ENCODE assay signal across 13 mouse cellular contexts in the genomic region with DNA sequence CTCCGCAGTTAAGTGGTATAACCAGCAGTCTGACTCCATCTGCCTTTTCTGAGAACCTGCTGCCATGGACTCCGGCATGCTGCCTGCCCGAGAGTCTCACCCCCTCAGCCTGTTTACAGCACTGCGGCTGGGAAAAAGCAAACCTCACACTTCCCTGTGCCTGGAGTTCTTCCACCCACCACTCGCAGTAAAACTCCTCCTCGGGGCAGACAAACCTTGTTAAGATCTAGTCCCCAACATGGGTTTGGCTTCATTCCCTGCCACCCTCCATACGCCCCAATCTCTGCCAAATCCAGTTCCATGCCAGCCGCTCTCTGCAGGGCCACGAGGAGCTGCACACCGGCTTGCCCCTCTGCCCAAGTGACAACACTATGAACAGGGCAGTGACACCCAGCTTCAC. TPM values are rescaled to one million over a fixed set of nuclear protein-coding genes. Genes with fewer than 3 reads are reported as not detected.
DNase-seq lines count a peak whose midpoint lies in the region; ATAC-seq and TF ChIP-seq lines count a peak whose summit lies in the region.
"Had no signal": no experiment of that assay in that cellular context is flagged by ENCODE, and none has a peak within 500 bp of the region (broad histone marks: within the 10 kb centered on the region; RNA-seq: fewer than 3 reads in every experiment).

No protein-coding gene starts in this region.

- H3K4me3 ChIP-seq in heart, embryonic 13.5 days = no peak overlapping the region
- no peak overlapping the region for H3K4me3 ChIP-seq in heart, embryonic 10.5 days
- H3K4me3 ChIP-seq in myocyte = no peak overlapping the region
- H3K4me3 ChIP-seq: embryonic facial prominence, embryonic 13.5 days had no signal

- no peak overlapping the region; the same call in 1 of the 2 replicates for H3K27ac ChIP-seq in heart, embryonic 13.5 days (replicated peaks)
- H3K27ac ChIP-seq in heart, embryonic 10.5 days = no peak overlapping the region
- H3K27ac ChIP-seq: embryonic facial prominence, embryonic 13.5 days had no signal

- 0 out of 2 replicates have a peak overlapping the region, but pooled peaks have one; percentile 35 for H3K9ac ChIP-seq in heart, embryonic 13.5 days
- H3K9ac ChIP-seq: embryonic facial prominence, embryonic 13.5 days had no signal

- no peak overlapping the region for H3ac ChIP-seq in myocyte (ENCODE audit: control insufficient read depth, insufficient read length)

- H3K9me3 ChIP-seq in heart, embryonic 13.5 days = peaks cover 7% of the 10 kb centered on the region; the same call in 1 of the 2 replicates
- H3K9me3 ChIP-seq in heart, embryonic 10.5 days = no peaks in the 10 kb centered on the region
- H3K9me3 ChIP-seq: embryonic facial prominence, embryonic 13.5 days had no signal

- H3K79me2 ChIP-seq in myocyte (ENCODE audit: control insufficient read depth, insufficient read depth) = no peaks in the 10 kb centered on the region

- TF ChIP-seq POLR2A in myocyte (IDR thresholded peaks at IDR 0.05; ENCODE audit: insufficient read length, low read depth) = no peak

- H3K36me3 ChIP-seq in heart, embryonic 13.5 days = peaks cover 12% of the 10 kb centered on the region
- peaks cover 11% of the 10 kb centered on the region; the same call in 1 of the 2 replicates for H3K36me3 ChIP-seq in heart, embryonic 10.5 days
- H3K36me3 ChIP-seq in myocyte (ENCODE audit: control insufficient read depth, insufficient read depth) = no peaks in the 10 kb centered on the region

- H3K4me2 ChIP-seq in heart, embryonic 13.5 days = no peak overlapping the region
- peak overlapping the region; percentile 30 for H3K4me2 ChIP-seq in myocyte (ENCODE audit: low read depth)
- H3K4me2 ChIP-seq: embryonic facial prominence, embryonic 13.5 days had no signal

- H3K4me1 ChIP-seq in heart, embryonic 13.5 days = peaks cover 45% of the 10 kb centered on the region
- peaks cover 48% of the 10 kb centered on the region for H3K4me1 ChIP-seq in heart, embryonic 10.5 days

- no peaks in the 10 kb centered on the region for H3K27me3 ChIP-seq in heart, embryonic 13.5 days (replicated peaks)
- no peaks in the 10 kb centered on the region for H3K27me3 ChIP-seq in heart, embryonic 10.5 days (ENCODE audit: insufficient read depth, poor library complexity, severe bottlenecking)
- no peaks in the 10 kb centered on the region for H3K27me3 ChIP-seq in myocyte (ENCODE audit: control insufficient read depth, insufficient read depth, insufficient read length)
- H3K27me3 ChIP-seq: embryonic facial prominence, embryonic 13.5 days had no signal

- no peak for DNase-seq in heart, embryonic 10.5 days (ENCODE audit: low spot score)
- DNase-seq in cerebellum, adult 11-12 months = peak; percentile 59
- peak; percentile 22 to 52 for DNase-seq in layer of hippocampus, adult 18-20 months (ENCODE audit: low spot score in 2 of 2)
- no peak for DNase-seq in adipocyte (ENCODE audit: low spot score)
- no peak for DNase-seq in thymus, adult 18-20 months
- no peak for DNase-seq in urinary bladder, postnatal 4 days (ENCODE audit: low spot score in 2 of 2)
- DNase-seq: kidney, postnatal 14 days had no signal

- no peak for ATAC-seq in heart, embryonic 13.5 days (ENCODE audit: extremely low read depth, insufficient number of reproducible peaks, low FRiP score, low TSS enrichment)
- ATAC-seq: CD4-positive, CD25-positive, alpha-beta regulatory T cell, adult 4 months; lung, postnatal 0 days had no signal

- 57% methylated on average over 10 of the region's 10 CpGs for WGBS in heart, embryonic 13.5 days
- 63% methylated on average over 10 of the region's 10 CpGs for WGBS in heart, embryonic 10.5 days

TF ChIP-seq in myocyte, 11 proteins besides CTCF, POLR2A, EP300 and RAD21:
- no peak for TF ChIP-seq SRF (IDR thresholded peaks at IDR 0.05; ENCODE audit: control insufficient read depth, insufficient read length, low read depth)
- TF ChIP-seq POLR2AphosphoS2 (IDR thresholded peaks at IDR 0.05; ENCODE audit: insufficient read length, low read depth) = no peak
- no peak for TF ChIP-seq MYOG (IDR thresholded peaks at IDR 0.05; ENCODE audit: control insufficient read depth in 1 of 3, insufficient read depth in 1 of 3, insufficient read length in 2 of 3, low read depth in 2 of 3)
- no peak for TF ChIP-seq TCF3 (IDR thresholded peaks at IDR 0.05; ENCODE audit: insufficient read length, low read depth)
- no peak for TF ChIP-seq REST (IDR thresholded peaks at IDR 0.05; ENCODE audit: insufficient read depth, insufficient read length)
- TF ChIP-seq E2F4 (IDR thresholded peaks at IDR 0.05; ENCODE audit: insufficient read depth) = no peak
- no peak for TF ChIP-seq MAX (IDR thresholded peaks at IDR 0.05; ENCODE audit: low read depth)
- TF ChIP-seq CEBPB (IDR thresholded peaks at IDR 0.05; ENCODE audit: insufficient read depth, poor library complexity, severe bottlenecking) = no peak
- no peak for TF ChIP-seq TCF12 (IDR thresholded peaks at IDR 0.05; ENCODE audit: insufficient read depth, poor library complexity, severe bottlenecking)
- no peak for TF ChIP-seq MYOD1 (IDR thresholded peaks at IDR 0.05; ENCODE audit: control insufficient read depth in 1 of 3, insufficient read length in 2 of 3, low read depth in 2 of 3)
- TF ChIP-seq USF1 (IDR thresholded peaks at IDR 0.05; ENCODE audit: low read depth) = no peak

RNA-seq across cellular contexts. Expression of gene Dnmbp, which starts 12.9 kb away (rescaled TPM):
- 9.9 and 10.5 TPM in 2 replicates for polyA plus RNA-seq in heart, embryonic 13.5 days (2015; fragmentation: Nextera tagmentation; extraction: Ambion mirVana)
- 11.9 and 15.1 TPM in 2 replicates for polyA plus RNA-seq in heart, embryonic 10.5 days (2016; fragmentation: Nextera tagmentation; extraction: Ambion mirVana)
- 10 to 100 TPM in 1 of 2 experiments, 1 to 10 TPM in 1; 9.8 to 10.3 TPM for total RNA-seq in layer of hippocampus, adult 18-20 months (2021)
- polyA plus RNA-seq in myocyte (2012; fragmentation: generic; extraction: Trizol) = 7.8 TPM

RNA-seq across cellular contexts. Expression of gene Cpn1, which starts 59.3 kb away (rescaled TPM):
- polyA plus RNA-seq in heart, embryonic 13.5 days (2015; fragmentation: Nextera tagmentation; extraction: Ambion mirVana) = 1.1 and 2.9 TPM in 2 replicates
- polyA plus RNA-seq in heart, embryonic 10.5 days (2016; fragmentation: Nextera tagmentation; extraction: Ambion mirVana) = 0.80 and 12.9 TPM in 2 replicates
- total RNA-seq in layer of hippocampus, adult 18-20 months (2021) = under 1 TPM; 0.15 to 0.30 TPM
- polyA plus RNA-seq in myocyte (2012; fragmentation: generic; extraction: Trizol) = not detected
- total RNA-seq: neutrophil, adult 5-6 weeks had no signal
- polyA plus RNA-seq: CD4-positive, CD25-positive, alpha-beta regulatory T cell, adult 4 months; embryonic facial prominence, embryonic 13.5 days had no signal

Comparison
In these comparisons a context has a peak if more than half of its experiments do, and no peak if none do; other contexts are left out.
1. DNase-seq: peak in cerebellum, adult 11-12 months (single experiment) and layer of hippocampus, adult 18-20 months (2 of 2); none in heart, embryonic 10.5 days (single experiment), adipocyte (single experiment), thymus, adult 18-20 months (0 of 2) and urinary bladder, postnatal 4 days (0 of 2).